Mouse (Mus musculus) hematopoietic multipotent progenitor cell, adult 10-12 weeks (in vitro differentiated cells): Measurements from ENCODE around the gene Ppp3r2. TPM values are rescaled to one million over a fixed set of nuclear protein-coding genes. Genes with fewer than 3 reads are reported as not detected.

Experiments
- polyA plus RNA-seq: library from polyadenylated mRNA; stranded (reverse); fragments of >175 nt; gene quantifications from 2 replicates; pipeline ENCODE4 v1.2.3, GENCODE M21; 2012; ENCODE audit warnings: low replicate concordance

The Ppp3r2 gene
- polyA plus RNA-seq: not detected in 2 replicates

GRCm38 (mm10) chr4:49681812-49682211 lies at the start of gene Ppp3r2:
Gene Ppp3r2 (minus strand): TSS chr4:49682024.

GRCm38 (mm10) chr4:49631319-49632138 lies 50.3 kb downstream of the Ppp3r2 start, which contains the start of gene Rnf20:
Gene Rnf20 (plus strand): TSS chr4:49632006.

Other genes starting within 250 kb of the Ppp3r2 start
- gene Acnat1, start 208.1 kb downstream of the Ppp3r2 start, polyA plus RNA-seq: 0.15 TPM in 1 of 2 replicates, not detected in the other
- gene Baat, start 175.5 kb downstream of the Ppp3r2 start, polyA plus RNA-seq: not detected in 2 replicates
- gene Mrpl50, start 160.9 kb downstream of the Ppp3r2 start, polyA plus RNA-seq: 0.83 and 2.4 TPM in 2 replicates
- 1.2 and 1.6 TPM in 2 replicates for gene Zfp189, start 160.8 kb downstream of the Ppp3r2 start, polyA plus RNA-seq
- not detected in 2 replicates for gene Aldob, start 132.5 kb downstream of the Ppp3r2 start, polyA plus RNA-seq
- 0.62 TPM in 1 of 2 replicates, not detected in the other for gene Tmem246, start 84.1 kb downstream of the Ppp3r2 start, polyA plus RNA-seq
- gene Rnf20, start 50.0 kb downstream of the Ppp3r2 start, polyA plus RNA-seq: 32.6 and 58.2 TPM in 2 replicates
- not detected in 2 replicates for gene Grin3a, start 163.7 kb upstream of the Ppp3r2 start, polyA plus RNA-seq